Mouse (Mus musculus): ENCODE data around the gene Rapgef6. TPM values are rescaled to one million over a fixed set of nuclear protein-coding genes. Genes with fewer than 3 reads are reported as not detected.

Gene Rapgef6
- polyA plus RNA-seq, 1 experiment from 2014 or later, result 27.2 TPM

DNA sequence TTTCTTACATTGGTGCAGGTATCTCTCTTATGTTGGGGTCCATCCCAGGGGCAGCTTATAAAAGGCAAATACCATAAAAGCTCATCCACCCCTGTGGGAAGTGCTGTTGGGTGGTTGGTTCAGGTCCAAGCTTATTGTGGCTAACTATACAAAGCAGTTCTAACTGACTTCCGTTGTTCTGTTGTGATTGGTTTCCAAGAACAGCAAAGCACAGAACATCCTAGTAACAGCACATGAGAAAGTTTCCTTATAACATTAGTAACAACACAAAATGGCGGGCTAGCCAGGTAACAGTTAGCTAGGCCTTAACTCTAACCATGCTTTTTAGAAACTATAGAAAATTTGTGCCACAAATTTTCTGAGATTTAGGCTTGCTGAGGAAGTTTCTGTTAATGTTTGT, 185.5 kb downstream of the Rapgef6 start:
- 77% methylated on average over 2 of the region's 2 CpGs for WGBS
- H3K27ac ChIP-seq (ENCODE audit: low read depth, low read length), result no peak overlapping the region
- H3K27me3 ChIP-seq (replicated peaks; ENCODE audit: control insufficient read depth, insufficient read depth, low read length), result no peaks in the 10 kb centered on the region
- H3K36me3 ChIP-seq (ENCODE audit: control insufficient read depth, insufficient read depth, low read length), result no peaks in the 10 kb centered on the region
- DNase-seq (ENCODE audit: low spot score) (no peak), ATAC-seq (replicated peaks; ENCODE audit: low FRiP score) (no peak)
- no peak overlapping the region for H3K4me2 ChIP-seq
- no peaks in the 10 kb centered on the region; the same call in 1 of the 2 replicates for H3K4me1 ChIP-seq (replicated peaks; ENCODE audit: control insufficient read depth, insufficient read depth, low read length)
- no peak overlapping the region for H3K4me3 ChIP-seq (ENCODE audit: low read depth, low read length)
- no peaks in the 10 kb centered on the region for H3K9me3 ChIP-seq (ENCODE audit: control insufficient read depth, low read length)
- H3K9ac ChIP-seq (ENCODE audit: low read depth, low read length), result no peak overlapping the region

DNA sequence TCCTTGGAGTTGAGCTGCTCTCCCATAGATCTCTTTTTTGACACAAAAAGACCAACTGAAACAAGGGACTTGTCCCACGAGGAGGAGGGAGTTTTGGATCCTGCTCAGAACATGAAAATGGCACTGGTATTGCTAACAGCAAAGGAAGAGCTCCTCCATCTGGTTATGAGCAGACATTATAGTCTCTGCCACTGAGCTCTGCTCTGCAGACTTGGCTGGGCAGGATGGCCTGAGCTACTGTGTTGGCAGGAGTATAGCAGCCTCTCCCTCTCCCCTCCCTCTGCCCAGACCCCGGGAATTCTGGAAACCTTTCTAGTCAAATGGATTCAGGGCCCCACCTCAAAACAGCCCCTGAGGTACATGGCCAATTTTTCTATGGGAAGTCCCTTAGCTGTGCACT, 187.0 kb downstream of the Rapgef6 start:
- WGBS, result 65% methylated on average over 2 of the region's 2 CpGs
- ATAC-seq (replicated peaks; ENCODE audit: low FRiP score) (no peak), DNase-seq (ENCODE audit: low spot score) (no peak)
- no peaks in the 10 kb centered on the region for H3K36me3 ChIP-seq (ENCODE audit: control insufficient read depth, insufficient read depth, low read length)
- no peak overlapping the region for H3K4me2 ChIP-seq
- H3K4me1 ChIP-seq (replicated peaks; ENCODE audit: control insufficient read depth, insufficient read depth, low read length), result no peaks in the 10 kb centered on the region
- no peaks in the 10 kb centered on the region for H3K27me3 ChIP-seq (replicated peaks; ENCODE audit: control insufficient read depth, insufficient read depth, low read length)
- no peaks in the 10 kb centered on the region for H3K9me3 ChIP-seq (ENCODE audit: control insufficient read depth, low read length)
- H3K27ac ChIP-seq (ENCODE audit: low read depth, low read length), result no peak overlapping the region
- H3K4me3 ChIP-seq (ENCODE audit: low read depth, low read length), result no peak overlapping the region
- H3K9ac ChIP-seq (ENCODE audit: low read depth, low read length), result no peak overlapping the region

DNA sequence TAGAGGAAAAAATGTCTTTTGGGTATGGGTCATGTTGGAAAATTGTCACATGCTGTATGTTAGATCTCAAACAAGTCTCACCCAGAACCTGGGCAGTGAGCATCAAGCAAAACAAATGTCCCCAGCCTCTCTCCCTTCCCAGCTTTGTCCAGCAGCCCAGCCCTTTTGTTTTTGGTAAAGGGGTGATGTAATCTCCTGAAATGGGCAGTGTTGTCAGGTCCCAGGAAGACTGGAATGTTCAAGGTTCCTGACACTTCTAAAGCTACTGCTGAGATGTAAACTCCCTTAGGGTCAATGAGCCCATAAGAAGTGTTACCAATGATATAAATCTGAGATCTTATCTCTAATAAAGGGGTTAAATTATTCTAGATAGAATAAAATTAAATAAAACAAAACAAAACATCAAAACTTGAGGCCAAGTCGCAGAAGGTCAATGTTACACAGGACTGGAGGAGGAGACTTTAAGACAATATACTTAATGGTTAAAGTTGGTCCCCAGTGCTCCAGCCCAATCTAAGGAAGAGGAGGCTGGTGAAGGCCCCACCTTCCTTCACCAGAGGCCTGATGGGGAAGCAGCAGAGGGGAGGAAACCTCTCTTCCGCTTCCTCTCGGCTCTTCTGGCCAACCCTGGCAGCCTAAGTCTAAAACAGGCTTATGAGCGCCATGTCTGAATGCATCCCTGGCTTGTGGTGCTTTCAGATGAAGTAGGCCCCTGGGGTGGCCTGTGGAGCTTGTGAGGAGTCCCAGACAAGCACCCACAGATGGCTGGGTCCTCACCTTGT, 188.1 kb downstream of the Rapgef6 start:
- H3K4me3 ChIP-seq (ENCODE audit: low read depth, low read length), result no peak overlapping the region
- H3K9me3 ChIP-seq (ENCODE audit: control insufficient read depth, low read length), result no peaks in the 10 kb centered on the region
- H3K4me2 ChIP-seq, result no peak overlapping the region
- DNase-seq (ENCODE audit: low spot score) (no peak), ATAC-seq (replicated peaks; ENCODE audit: low FRiP score) (no peak)
- no peaks in the 10 kb centered on the region for H3K4me1 ChIP-seq (replicated peaks; ENCODE audit: control insufficient read depth, insufficient read depth, low read length)
- H3K9ac ChIP-seq (ENCODE audit: low read depth, low read length), result no peak overlapping the region
- WGBS, result 68% methylated on average over 4 of the region's 4 CpGs
- no peak overlapping the region for H3K27ac ChIP-seq (ENCODE audit: low read depth, low read length)
- no peaks in the 10 kb centered on the region for H3K27me3 ChIP-seq (replicated peaks; ENCODE audit: control insufficient read depth, insufficient read depth, low read length)
- H3K36me3 ChIP-seq (ENCODE audit: control insufficient read depth, insufficient read depth, low read length), result peaks cover 2% of the 10 kb centered on the region; the same call in 1 of the 2 replicates

DNA sequence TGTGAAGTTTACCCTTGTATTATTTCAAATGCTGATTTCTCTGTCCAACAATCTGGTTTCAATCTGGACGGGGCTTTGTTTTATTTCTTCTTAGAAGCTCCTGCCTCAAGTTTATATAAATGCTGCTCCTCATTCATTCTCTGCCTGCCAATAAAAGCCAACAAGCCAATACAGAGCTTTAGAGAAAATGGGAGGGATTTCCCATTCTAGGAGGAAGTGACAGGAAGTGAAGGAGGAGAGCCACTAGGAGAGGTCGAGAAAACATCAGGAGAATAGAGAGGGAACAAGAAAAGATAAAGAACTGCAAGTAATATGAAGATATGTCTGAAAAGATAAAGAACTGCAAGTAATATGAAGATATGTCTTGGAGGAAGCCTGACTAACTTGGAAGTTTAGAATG, 190.2 kb downstream of the Rapgef6 start:
- ATAC-seq (replicated peaks; ENCODE audit: low FRiP score) (no peak), DNase-seq (ENCODE audit: low spot score) (no peak)
- Histone ChIP-seq H3K36me3 (ENCODE audit: control insufficient read depth, insufficient read depth, low read length) (peaks cover 8% of the 10 kb centered on the region), H3K4me1 (replicated peaks; ENCODE audit: control insufficient read depth, insufficient read depth, low read length) (no peaks in the 10 kb centered on the region), H3K27me3 (replicated peaks; ENCODE audit: control insufficient read depth, insufficient read depth, low read length) (no peaks in the 10 kb centered on the region), H3K9me3 (ENCODE audit: control insufficient read depth, low read length) (no peaks in the 10 kb centered on the region), H3K4me3 (ENCODE audit: low read depth, low read length) (no peak overlapping the region), H3K9ac (ENCODE audit: low read depth, low read length) (no peak overlapping the region), H3K4me2 (no peak overlapping the region), H3K27ac (ENCODE audit: low read depth, low read length) (no peak overlapping the region)
- 74% methylated on average over 2 of the region's 2 CpGs for WGBS

DNA sequence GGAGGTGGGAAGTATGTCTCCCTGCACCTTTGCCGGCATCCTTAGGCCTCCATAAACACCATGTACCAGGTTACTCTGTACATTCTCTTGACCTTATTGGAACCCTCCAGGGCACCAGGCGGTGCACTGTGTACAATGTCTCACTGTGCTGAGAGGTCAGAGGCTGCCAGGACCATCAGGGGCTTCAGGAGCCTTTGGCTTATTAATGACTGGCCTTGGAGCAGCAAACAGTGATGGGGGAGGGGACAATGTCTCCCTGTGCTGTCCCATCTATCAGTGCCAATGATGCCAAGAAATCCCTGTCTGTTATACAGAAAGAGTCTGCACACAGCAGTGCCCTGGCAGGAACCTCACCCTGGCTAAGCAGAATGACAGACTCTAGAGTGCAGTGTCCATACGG, 195.2 kb downstream of the Rapgef6 start:
- Histone ChIP-seq H3K9me3 (ENCODE audit: control insufficient read depth, low read length) (no peaks in the 10 kb centered on the region), H3K27ac (ENCODE audit: low read depth, low read length) (no peak overlapping the region), H3K27me3 (replicated peaks; ENCODE audit: control insufficient read depth, insufficient read depth, low read length) (no peaks in the 10 kb centered on the region), H3K4me2 (no peak overlapping the region), H3K4me3 (ENCODE audit: low read depth, low read length) (no peak overlapping the region), H3K9ac (ENCODE audit: low read depth, low read length) (no peak overlapping the region), H3K4me1 (replicated peaks; ENCODE audit: control insufficient read depth, insufficient read depth, low read length) (no peaks in the 10 kb centered on the region), H3K36me3 (ENCODE audit: control insufficient read depth, insufficient read depth, low read length) (peaks cover 11% of the 10 kb centered on the region)
- ATAC-seq (replicated peaks; ENCODE audit: low FRiP score), result no peak
- DNase-seq (ENCODE audit: low spot score), result no peak
- 82% methylated on average over 3 of the region's 3 CpGs for WGBS

DNA sequence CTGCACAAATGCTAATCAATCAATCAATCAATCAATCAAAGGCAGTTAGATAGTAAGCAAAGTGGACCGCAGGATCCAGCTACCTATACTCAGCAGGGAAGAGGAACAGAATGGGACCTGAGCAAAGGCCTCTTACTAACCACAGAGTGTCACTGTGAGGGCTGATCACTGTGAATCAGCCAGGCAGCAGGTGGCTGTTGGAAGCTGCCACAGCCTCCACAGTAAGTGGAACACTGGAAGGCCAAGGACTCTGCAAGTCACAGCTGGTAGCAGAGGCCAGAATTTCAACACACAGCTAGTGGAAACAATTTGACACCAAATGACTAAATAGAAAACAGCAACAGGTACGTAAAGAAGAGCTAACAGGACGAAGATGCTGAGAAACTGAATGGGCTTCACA, 196.0 kb downstream of the Rapgef6 start:
- no peaks in the 10 kb centered on the region for H3K9me3 ChIP-seq (ENCODE audit: control insufficient read depth, low read length)
- H3K27me3 ChIP-seq (replicated peaks; ENCODE audit: control insufficient read depth, insufficient read depth, low read length), result no peaks in the 10 kb centered on the region
- H3K4me1 ChIP-seq (replicated peaks; ENCODE audit: control insufficient read depth, insufficient read depth, low read length), result no peaks in the 10 kb centered on the region
- 78% methylated on average over 3 of the region's 3 CpGs for WGBS
- H3K4me2 ChIP-seq, result no peak overlapping the region
- DNase-seq (ENCODE audit: low spot score), result no peak
- no peak for ATAC-seq (replicated peaks; ENCODE audit: low FRiP score)
- H3K36me3 ChIP-seq (ENCODE audit: control insufficient read depth, insufficient read depth, low read length), result peaks cover 11% of the 10 kb centered on the region
- no peak overlapping the region for H3K4me3 ChIP-seq (ENCODE audit: low read depth, low read length)
- H3K27ac ChIP-seq (ENCODE audit: low read depth, low read length), result no peak overlapping the region
- H3K9ac ChIP-seq (ENCODE audit: low read depth, low read length), result no peak overlapping the region

DNA sequence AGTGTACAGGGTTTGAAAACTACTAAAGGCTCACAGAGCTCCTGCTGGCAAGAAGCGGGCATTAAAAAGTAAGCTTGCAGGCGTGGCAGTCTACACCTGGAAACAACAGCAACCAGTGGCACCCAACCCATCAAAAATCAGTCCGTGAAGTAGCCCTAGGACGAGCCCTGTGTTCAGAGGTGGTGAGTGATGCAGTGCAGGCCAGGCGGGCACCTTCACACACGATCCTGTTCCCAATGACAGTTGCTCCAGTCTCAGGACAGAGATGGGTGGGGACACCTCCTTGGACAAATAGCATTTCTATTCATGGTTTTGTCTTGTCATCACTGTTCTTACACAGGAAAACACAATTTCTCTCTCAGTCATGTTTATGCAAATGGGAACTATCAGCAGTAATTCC, 199.4 kb downstream of the Rapgef6 start:
- DNase-seq (ENCODE audit: low spot score) (no peak), ATAC-seq (replicated peaks; ENCODE audit: low FRiP score) (no peak)
- Histone ChIP-seq H3K27ac (ENCODE audit: low read depth, low read length) (no peak overlapping the region), H3K4me2 (no peak overlapping the region), H3K27me3 (replicated peaks; ENCODE audit: control insufficient read depth, insufficient read depth, low read length) (no peaks in the 10 kb centered on the region), H3K9me3 (ENCODE audit: control insufficient read depth, low read length) (no peaks in the 10 kb centered on the region), H3K9ac (ENCODE audit: low read depth, low read length) (no peak overlapping the region), H3K4me1 (replicated peaks; ENCODE audit: control insufficient read depth, insufficient read depth, low read length) (no peaks in the 10 kb centered on the region), H3K36me3 (ENCODE audit: control insufficient read depth, insufficient read depth, low read length) (peaks cover 3% of the 10 kb centered on the region; the same call in 1 of the 2 replicates), H3K4me3 (ENCODE audit: low read depth, low read length) (no peak overlapping the region)
- 82% methylated on average over 6 of the region's 6 CpGs for WGBS

DNA sequence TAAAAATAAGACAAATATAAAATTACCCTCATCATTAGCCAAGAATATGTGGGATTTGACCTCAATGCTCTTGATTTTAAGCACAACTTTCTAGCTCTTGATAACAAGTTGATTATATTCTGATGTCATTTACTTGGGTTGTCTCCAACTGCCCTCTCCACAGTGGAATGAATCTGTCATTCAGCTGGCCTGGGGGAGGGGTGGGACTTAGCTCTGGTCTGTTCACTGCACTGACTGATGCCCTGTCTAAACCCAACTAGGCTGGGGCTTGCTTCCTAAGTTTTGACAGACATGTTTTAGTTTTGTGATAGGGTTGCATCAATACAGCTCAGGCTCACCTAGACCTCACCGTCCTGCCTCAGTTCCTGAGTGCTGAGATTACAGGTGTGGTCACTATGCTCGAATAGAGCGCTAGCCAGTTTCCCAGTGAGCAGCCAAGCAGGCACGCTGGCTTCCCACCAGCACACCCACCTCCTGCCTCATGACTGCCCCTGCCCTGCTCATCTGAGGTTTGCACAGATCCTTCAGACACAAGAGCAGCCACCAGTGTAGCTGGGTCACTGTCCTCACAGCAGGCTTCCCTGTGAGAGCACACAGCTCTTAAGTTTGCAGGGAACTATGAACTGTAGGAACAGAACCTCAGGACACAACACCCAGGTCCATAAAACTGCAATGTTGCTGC, 201.8 kb downstream of the Rapgef6 start:
- Histone ChIP-seq H3K9ac (ENCODE audit: low read depth, low read length) (no peak overlapping the region), H3K4me3 (ENCODE audit: low read depth, low read length) (no peak overlapping the region), H3K9me3 (ENCODE audit: control insufficient read depth, low read length) (no peaks in the 10 kb centered on the region), H3K27me3 (replicated peaks; ENCODE audit: control insufficient read depth, insufficient read depth, low read length) (no peaks in the 10 kb centered on the region), H3K4me1 (replicated peaks; ENCODE audit: control insufficient read depth, insufficient read depth, low read length) (no peaks in the 10 kb centered on the region), H3K36me3 (ENCODE audit: control insufficient read depth, insufficient read depth, low read length) (peaks cover 3% of the 10 kb centered on the region; the same call in 1 of the 2 replicates), H3K27ac (ENCODE audit: low read depth, low read length) (no peak overlapping the region), H3K4me2 (no peak overlapping the region)
- 87% methylated on average over 4 of the region's 4 CpGs for WGBS
- ATAC-seq (replicated peaks; ENCODE audit: low FRiP score) (no peak), DNase-seq (ENCODE audit: low spot score) (no peak)
